Mouse (Mus musculus): ENCODE data around the gene Hes6.

- TF ChIP-seq CTCF (IDR thresholded peaks at IDR 0.05; ENCODE audit: insufficient read depth, low read length) (peak; percentile 39), POLR2A (IDR thresholded peaks at IDR 0.05; ENCODE audit: borderline replicate concordance, extremely low read depth, low read depth, low read length) (no peak; the same call in 1 of the 2 replicates)
Observed at GRCm38 (mm10) chr1:91459059-91459809, 45.4 kb upstream of the Hes6 start, which contains the start of gene Per2.
